Mouse (Mus musculus): ENCODE results near the gene Efcab6.

Efcab6 gene

DNA sequence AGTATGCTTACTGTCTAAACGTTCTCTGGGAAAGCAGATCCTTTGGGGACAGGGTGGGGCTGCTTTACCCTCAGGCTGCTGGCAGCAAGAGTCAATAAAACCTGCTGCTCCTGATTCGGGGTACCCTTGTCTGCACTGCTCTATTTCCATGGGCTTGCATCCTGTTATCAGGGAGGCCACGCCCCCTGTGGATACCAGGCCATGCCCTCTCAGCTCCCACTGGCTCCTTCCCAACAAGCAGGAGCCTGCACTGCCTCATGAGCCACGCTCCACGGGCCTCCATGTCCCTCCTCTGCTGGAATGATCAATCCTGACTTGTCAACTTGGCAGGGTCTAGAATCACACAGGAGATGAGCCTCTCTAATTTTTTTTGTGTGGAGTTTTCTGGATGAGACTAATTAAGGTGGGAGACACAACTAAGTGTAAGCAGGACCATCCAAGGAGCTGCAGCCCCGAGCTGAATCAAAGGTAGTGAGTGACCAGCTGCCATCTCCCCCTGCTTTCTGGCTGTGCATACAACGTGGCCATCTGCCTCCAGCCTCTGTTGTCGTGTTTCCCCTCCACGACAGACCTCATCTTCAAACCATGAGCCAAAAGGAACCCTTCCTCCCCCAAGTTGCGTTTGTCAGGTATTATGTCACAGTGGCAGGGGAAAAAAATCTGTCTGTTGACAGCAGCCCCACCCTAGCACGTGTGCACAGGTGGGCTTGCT lies 187.9 kb downstream of the Efcab6 start:
- DNase-seq, result no peak

DNA sequence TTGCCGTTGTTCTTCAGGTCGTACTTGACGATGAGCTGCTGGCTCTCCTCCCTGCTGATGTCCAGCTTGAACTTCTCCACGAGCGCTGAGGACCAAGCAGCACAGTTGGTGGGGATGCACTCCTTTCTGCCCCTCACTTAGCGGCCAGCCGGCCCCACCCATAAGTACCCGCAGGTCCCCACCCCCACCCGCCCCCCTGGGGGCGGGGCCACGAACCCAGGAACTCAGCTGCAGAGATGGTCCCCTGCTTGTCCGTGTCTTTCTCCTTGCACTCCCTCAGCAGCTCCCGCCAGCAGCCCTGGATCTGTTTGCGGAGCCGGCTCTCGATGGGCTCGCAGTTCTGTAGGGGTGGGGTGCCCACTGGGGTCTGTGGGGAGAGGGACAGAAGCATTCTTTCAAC lies 194.2 kb downstream of the Efcab6 start:
- peak; percentile 13 for DNase-seq

DNA sequence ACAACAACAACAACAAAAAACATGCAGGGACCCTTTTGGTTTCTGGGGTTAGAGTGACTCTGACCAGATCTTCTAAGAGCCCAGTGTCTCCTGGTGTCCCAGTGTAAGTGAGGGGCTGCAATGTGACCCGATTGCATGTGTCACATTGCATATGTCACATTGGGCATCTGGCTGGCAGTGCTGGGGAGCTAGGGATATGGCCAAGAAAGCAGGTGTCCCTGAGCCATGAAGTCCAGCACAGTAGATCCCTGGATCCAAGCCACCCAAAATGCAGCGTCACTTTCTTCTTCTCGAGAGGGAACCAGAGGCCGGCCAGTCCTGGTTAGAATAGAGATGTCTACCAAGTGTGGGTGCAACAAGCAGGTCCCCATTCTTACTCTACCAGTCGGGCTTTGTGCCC lies 199.6 kb downstream of the Efcab6 start:
- no peak for DNase-seq

DNA sequence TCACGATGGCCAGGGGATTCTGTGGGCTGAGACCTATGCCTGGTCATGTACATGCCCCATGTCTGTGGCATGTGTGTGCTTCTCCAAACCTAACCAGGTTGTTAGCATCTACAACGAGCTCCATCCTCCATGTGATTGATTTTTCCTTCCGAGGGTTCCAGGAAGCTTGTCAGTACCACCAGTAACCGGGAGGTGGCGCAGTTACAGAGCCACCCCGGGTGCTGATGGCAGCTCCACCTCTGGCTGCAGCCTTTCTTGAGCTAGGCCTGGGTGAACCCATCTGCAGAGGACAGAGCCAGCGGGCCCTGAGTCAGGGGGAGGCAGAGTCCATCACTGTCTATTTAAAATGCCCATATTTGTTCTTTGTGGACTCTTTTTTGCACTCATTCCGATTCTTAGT lies 208.1 kb downstream of the Efcab6 start:
- peak; percentile 35 for DNase-seq

- DNase-seq, result no peak
These were observed 211.8 kb downstream of the Efcab6 start for GRCm38 (mm10) chr15:83853400-83853811.

DNA sequence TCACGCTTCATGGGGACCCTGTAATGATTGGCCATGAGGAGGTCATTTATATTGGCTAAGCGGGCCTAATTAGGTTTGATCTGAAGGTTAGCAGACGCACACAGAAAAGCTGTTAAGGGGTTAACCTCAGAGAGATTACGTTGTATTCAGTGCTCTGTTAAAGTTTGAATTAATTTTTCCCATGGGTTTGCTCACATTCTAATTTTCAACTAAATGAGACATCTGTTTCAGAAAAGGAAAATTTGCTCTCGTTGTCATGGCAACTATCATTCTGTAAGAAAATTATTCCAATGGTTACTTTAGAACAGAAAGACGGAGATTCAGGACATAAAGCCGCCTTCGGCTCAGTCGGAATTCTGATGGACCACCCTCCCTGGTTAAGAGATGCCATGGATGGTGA lies 217.0 kb downstream of the Efcab6 start:
- no peak for DNase-seq

GRCm38 (mm10) chr15:83847512-83847911 lies 217.7 kb downstream of the Efcab6 start:
- DNase-seq, result no peak

DNA sequence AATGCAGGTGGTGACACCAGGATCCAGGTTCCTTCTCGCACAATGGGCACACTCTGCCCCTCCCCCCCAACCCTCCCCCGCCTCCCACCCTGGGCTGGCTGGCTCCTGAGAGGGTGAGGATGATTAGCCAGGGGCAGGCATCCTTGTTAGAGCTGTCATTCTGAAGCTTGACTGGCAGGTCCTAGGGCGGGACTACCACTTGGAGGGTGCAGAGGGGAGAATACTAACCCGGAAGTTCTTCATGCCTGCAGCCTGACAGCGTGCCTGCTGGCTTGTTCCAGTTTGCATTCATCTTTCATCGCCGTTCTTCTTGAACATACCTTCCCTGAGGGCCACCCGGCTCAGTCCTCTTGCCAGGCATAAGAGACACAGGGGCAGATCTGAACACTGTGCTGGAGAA lies 218.6 kb downstream of the Efcab6 start:
- DNase-seq, result no peak

DNA sequence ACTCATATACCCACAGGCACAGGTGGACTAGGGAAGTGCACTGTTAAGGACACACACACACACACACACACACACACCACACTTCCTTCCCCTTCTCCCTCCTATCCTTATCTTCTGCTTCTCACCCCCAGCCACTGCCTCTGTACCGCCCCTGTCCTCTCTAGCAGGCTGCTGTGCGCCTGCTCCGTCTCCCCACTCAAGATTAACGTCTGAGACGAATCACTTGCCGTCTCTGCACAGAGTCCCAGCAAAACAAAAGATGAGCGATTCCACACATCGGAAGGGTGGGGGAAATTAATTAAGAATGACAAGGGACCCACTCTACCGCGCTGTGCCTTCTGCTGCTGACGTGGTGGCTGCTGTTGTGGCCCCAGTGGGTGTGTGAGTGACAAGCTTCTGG lies 219.4 kb downstream of the Efcab6 start:
- no peak for DNase-seq

GRCm38 (mm10) chr15:83842915-83843789 lies 222.0 kb downstream of the Efcab6 start:
- DNase-seq, result no peak

GRCm38 (mm10) chr15:83842419-83842818 lies 222.8 kb downstream of the Efcab6 start:
- no peak for DNase-seq

DNA sequence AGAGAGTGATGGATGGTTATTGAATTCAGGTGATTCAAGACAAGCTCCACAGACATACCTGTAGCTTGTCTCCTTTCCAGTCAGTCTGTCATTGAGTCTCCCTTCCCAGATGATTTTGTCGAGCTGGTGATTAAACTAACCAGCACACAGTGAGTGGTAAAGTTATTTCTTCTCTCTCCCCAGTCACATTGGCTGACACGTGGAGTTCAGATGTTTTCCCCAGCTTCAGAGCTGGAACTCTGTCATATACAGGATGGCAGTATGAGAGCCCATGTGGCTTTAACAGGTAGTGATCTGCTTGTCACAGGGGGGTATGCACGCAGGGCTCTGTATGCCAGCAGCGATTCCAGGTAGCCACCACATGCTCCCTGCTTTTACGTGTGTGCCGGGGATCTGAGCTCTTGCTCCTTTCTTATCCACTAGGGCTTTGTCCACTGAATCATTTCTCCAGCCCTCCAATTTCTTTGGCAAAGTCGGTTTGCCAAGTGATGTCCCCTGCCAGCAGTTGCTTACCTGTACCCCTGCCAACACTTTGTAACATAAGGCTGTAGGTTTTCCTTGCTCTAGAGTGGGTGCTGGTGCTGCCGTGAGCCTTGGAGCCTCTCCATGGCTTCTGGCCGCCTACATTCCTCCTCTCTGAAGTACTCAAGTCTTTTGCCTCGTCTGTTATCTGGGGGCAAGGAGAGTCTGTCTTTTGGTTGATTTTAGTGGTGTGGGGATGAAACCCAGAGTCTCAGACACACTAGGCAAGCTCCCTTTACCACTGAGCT lies 224.0 kb downstream of the Efcab6 start:
- DNase-seq, result no peak

DNA sequence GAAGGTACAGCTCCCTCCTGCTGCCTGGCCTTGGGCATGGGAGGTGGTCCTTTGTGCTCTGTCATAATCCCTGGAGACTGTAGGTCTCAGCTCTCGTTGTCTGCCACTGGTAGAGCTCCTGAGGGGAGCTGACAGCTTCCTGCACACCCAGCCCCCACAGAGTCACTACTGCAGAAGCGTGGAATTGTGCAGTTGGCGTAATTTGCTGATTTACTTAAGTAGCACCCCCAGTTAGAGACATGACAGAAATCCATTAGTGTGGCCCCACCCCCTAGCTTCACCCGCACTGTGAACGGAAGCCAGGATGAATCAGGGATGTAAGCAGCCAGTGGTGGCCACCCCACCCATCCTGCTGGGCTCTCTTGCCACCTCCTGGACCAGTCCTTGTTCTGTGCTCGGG lies 232.9 kb downstream of the Efcab6 start:
- DNase-seq, result no peak

- DNase-seq, result no peak
These were observed 236.0 kb downstream of the Efcab6 start for GRCm38 (mm10) chr15:83829226-83829625.

DNA sequence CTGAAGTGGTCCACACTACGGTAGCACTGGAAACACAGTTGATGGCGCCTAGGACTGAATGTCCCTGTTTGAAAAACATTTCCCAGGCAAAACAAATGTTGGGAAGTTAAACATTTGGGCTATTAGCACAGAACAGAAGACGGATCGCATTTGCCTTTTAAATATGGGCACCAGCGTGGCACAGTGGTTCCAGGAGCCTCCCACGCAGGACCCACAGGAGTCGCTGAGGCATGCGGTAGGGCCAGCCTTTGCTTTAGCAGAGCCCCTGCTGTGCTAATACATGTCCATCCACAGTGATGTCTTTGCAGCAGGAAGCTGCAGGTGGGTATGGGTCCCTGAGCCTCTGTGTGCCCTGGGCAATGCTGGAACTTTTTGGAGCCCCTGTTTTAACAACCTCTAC lies 237.2 kb downstream of the Efcab6 start:
- DNase-seq, result no peak

Measured in liver (tissue).